Mouse (Mus musculus): Measurements from ENCODE around the gene Spsb4. TPM values are rescaled to one million over a fixed set of nuclear protein-coding genes. Genes with fewer than 3 reads are reported as not detected.

The Spsb4 gene
- polyA plus RNA-seq, 1 experiment from 2014 or later: 55.5 TPM

DNA sequence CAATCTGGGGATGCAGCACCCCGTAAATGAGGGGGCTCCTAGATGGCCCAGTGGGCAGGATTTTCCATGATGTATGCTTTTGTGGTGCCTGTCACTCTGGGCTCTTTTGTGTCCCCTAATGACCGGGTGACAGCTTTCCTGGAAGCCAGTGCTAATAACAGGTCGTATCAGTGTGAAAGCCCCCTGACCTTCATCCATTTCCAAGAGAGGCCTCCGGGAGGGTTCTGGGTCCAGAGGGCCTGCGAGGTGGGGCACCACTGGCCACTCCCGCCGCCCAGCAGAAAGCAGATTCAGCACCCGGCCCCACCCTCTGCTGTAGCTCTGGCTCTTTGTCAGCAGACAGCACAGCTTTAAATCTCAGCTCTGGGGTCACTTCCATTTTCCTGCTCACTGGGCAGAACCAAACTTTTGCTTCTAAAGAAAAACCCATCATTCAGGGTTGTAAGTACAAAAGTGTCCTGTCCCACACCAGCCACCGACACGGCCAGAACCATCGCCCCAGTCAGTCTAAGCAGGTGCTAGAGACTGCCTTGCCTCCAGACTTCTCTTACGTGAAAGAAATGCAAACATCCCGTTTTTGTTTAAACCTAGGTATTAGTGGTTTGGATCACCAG is 39.1 kb downstream of the Spsb4 start:
- Histone ChIP-seq H3K4me1 (peaks cover 90% of the 10 kb centered on the region), H3K9ac (peak overlapping the region; percentile 58), H3K27ac (replicated peaks) (peak overlapping the region; percentile 87), H3K4me3 (no peak overlapping the region), H3K36me3 (no peaks in the 10 kb centered on the region), H3K9me3 (no peaks in the 10 kb centered on the region), H3K27me3 (replicated peaks) (no peaks in the 10 kb centered on the region), H3K4me2 (no peak overlapping the region)
- ATAC-seq (ENCODE audit: extremely low read depth, insufficient number of reproducible peaks, low FRiP score, low TSS enrichment): no peak
- 40% methylated on average over 13 of the region's 13 CpGs for WGBS

DNA sequence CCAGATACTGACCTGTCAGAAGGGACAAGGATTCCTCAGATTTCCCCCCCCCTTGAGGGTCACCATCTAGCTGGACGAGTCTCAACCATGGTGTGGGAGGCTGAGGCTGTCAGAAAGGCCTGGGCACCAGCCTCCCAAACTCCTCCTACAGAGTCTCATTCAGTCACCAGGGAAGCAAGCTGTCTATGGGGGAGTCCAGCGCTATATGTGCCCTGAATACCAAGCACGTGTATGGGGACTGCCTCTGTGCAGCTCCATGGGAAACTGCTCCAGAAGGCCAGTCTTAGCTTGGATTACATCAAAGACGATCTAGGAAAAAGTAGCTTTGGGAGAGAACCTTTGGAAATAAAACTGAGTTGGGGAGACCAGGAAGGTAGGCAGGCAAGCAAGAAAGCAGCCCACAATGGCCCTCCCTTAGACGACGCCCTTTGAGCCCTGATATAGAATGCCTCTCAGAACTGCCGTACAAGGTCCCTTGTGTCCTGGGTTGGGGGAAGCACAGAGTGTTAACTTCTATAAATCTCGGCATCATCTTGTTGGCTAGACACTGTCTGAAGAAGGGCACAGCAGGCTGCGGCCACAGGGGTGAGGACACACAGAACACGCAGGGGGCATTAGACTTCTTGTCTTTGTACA is 40.4 kb downstream of the Spsb4 start:
- Histone ChIP-seq H3K27ac (replicated peaks) (peak overlapping the region; percentile 87), H3K27me3 (replicated peaks) (no peaks in the 10 kb centered on the region), H3K4me3 (no peak overlapping the region), H3K4me2 (0 out of 2 replicates have a peak overlapping the region, but pooled peaks have one; percentile 27), H3K36me3 (no peaks in the 10 kb centered on the region), H3K9me3 (no peaks in the 10 kb centered on the region), H3K9ac (peak overlapping the region; percentile 45), H3K4me1 (peaks cover 77% of the 10 kb centered on the region)
- ATAC-seq (ENCODE audit: extremely low read depth, insufficient number of reproducible peaks, low FRiP score, low TSS enrichment): no peak
- WGBS: 65% methylated on average over 10 of the region's 10 CpGs

DNA sequence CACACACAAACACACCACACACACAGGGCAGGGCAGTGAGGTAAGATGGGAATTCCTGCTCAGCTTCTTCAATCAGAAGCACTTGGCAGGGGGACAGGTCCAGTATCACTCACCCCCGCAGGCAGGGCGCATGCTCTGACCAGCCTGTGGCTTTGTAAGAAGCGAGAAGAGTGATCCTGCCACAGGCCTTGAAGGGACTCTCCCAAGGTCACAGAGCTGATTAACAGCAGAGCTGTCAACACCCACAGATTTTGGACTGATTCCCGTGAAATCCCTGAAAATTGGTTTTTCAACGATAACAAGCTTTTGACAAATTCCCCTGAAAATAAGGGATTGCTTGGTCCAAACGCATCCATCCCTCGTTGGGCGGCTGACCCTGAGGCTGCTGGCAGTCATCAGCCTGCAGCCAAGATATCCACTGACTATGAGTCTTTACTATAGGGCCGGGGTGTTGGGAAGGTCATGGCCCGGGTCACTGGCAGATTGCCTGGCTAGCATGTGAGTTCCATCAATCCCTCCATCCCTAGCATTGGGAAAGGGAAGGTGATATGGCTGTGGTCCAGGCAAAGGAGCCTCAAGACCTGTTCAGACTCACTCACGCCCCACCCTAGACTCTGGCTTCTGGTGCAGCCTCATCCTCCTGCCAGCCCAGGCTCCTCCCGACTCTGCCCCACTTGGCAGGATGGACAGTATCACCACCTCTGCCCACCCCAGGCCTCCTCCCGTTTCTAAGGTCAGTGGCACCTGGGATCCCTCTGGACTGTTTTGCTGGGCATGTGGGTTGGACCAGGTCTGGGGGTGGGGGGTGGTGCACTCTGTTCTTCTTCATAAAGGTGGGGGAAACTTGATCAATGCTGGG is 41.1 kb downstream of the Spsb4 start:
- Histone ChIP-seq H3K9me3 (no peaks in the 10 kb centered on the region), H3K4me3 (no peak overlapping the region), H3K36me3 (no peaks in the 10 kb centered on the region), H3K9ac (peak overlapping the region; percentile 45), H3K27me3 (replicated peaks) (no peaks in the 10 kb centered on the region), H3K4me1 (peaks cover 77% of the 10 kb centered on the region), H3K27ac (replicated peaks) (peak overlapping the region; percentile 87), H3K4me2 (peak overlapping the region; percentile 27)
- 16% methylated on average over 13 of the region's 13 CpGs for WGBS
- ATAC-seq (ENCODE audit: extremely low read depth, insufficient number of reproducible peaks, low FRiP score, low TSS enrichment): peak; percentile 22; the same call in 1 of the 2 replicates

DNA sequence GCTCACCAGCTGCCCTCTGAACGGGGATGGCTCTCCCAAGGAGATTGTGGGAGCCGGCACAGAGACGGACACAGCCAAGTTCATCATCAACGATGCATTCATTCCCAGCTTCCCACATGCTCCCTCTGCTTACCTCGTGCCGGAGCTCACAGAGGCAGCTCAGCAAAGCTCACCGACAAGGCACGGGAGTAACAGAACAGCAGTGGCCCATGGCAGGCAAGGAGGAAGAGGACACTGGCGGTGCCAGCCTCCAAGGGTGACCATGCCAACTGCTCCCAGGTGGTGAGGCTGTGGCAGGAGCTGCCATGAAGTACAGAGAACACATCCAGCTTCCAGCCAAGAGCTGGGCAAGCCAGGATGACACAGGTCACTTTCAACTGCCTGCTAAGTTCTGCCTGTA is 45.6 kb downstream of the Spsb4 start:
- H3K27ac ChIP-seq (replicated peaks): peak overlapping the region; percentile 70; the same call in 1 of the 2 replicates
- ATAC-seq (ENCODE audit: extremely low read depth, insufficient number of reproducible peaks, low FRiP score, low TSS enrichment): no peak

DNA sequence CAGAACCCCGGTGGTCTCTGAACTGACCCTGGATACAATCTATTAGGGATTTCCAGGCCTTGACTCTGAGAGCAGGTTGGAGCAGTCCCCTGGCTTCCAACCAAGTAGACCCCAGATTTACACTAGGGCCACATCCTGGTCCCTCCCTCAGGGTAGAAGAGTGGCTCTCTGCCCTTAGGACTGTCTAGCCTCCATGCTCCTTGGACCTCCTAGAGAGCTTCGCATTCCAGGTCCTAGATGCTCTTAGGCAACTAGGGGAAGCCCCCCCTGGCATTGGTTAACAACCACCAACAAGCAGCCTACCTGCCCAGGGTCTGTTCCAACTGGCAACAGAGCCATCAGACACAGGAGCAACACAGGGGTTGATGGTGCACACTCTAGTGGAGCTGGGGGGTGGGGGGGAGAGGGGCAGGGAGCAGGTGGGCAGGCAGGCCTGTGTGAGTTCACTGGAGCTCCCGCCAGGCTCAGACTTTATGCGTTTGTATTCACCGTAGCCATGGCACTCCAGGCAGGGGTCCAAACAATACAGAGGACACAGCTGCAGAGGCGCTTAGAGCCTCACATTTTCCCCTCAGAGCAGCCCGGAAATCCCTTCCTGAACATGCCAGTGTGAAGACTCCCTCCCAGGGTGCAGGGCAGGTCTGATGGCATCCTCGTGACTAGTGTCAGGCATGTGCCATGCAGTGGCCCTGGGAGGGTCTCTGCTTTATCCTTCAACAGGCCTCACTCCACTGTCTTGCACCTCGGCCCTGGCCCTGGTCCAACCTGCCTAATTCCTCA is 46.8 kb downstream of the Spsb4 start:
- 43% methylated on average over 9 of the region's 9 CpGs for WGBS
- Histone ChIP-seq H3K9ac (peak overlapping the region; percentile 64), H3K4me1 (peaks cover 40% of the 10 kb centered on the region), H3K9me3 (no peaks in the 10 kb centered on the region), H3K36me3 (no peaks in the 10 kb centered on the region), H3K4me3 (no peak overlapping the region), H3K4me2 (no peak overlapping the region), H3K27ac (replicated peaks) (peak overlapping the region; percentile 70), H3K27me3 (replicated peaks) (no peaks in the 10 kb centered on the region)
- peak; percentile 63; the same call in 1 of the 2 replicates for ATAC-seq (ENCODE audit: extremely low read depth, insufficient number of reproducible peaks, low FRiP score, low TSS enrichment)

More for the DNA sequence above, 45.6 kb downstream of the Spsb4 start:
- no peaks in the 10 kb centered on the region for H3K9me3 ChIP-seq
- no peak overlapping the region for H3K4me3 ChIP-seq
- WGBS: 82% methylated on average over 9 of the region's 9 CpGs
- H3K27me3 ChIP-seq (replicated peaks): no peaks in the 10 kb centered on the region
- H3K9ac ChIP-seq: no peak overlapping the region
- no peak overlapping the region for H3K4me2 ChIP-seq
- peaks cover 53% of the 10 kb centered on the region for H3K4me1 ChIP-seq
- H3K36me3 ChIP-seq: no peaks in the 10 kb centered on the region

DNA sequence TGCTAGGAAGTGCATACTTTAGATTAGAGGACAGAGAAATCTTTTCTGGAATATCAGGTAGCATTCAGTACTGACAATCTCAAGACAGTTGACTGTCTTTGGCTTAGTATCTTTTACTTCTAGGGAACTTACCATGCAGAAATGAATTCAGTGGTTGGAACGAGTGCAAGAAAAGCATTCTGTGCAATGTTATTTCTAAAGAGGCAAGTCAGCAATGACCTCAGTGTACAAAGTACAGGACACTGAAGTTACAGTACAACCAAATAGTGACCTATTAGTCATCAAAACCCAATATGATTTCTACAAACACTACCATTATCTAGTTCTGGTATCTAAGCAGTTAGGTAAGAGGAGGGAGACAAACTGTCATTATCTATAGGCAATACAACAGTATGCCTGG is 51.1 kb downstream of the Spsb4 start:
- Histone ChIP-seq H3K9me3 (no peaks in the 10 kb centered on the region), H3K9ac (no peak overlapping the region), H3K4me1 (peaks cover 42% of the 10 kb centered on the region), H3K36me3 (0 out of 2 replicates have a peak, but pooled peaks cover 4% of the 10 kb centered on the region), H3K4me2 (no peak overlapping the region), H3K27ac (replicated peaks) (no peak overlapping the region), H3K4me3 (no peak overlapping the region), H3K27me3 (replicated peaks) (no peaks in the 10 kb centered on the region)
- 63% methylated on average over 1 of the region's 1 CpGs for WGBS
- no peak for ATAC-seq (ENCODE audit: extremely low read depth, insufficient number of reproducible peaks, low FRiP score, low TSS enrichment)

DNA sequence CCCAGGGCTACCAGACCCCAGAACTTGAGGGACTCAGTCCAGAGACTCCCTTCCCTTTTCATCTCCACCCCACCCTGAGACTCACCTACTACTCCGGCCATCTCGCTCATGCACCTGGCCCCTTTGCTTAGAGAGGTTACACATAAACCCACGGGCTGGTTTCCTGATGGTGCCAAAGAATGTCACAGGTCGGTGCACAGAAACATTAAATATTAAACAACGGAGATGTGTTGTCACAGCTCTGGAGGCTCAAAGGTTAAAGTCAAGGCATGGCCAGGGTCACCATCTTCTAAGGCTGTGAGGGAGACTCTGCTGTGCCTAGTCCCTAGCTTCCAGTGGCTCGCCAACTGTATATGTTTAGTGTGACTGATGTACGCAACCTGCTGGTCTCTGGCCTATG is 52.2 kb downstream of the Spsb4 start:
- Histone ChIP-seq H3K4me3 (no peak overlapping the region), H3K4me2 (no peak overlapping the region), H3K9ac (no peak overlapping the region), H3K27me3 (replicated peaks) (no peaks in the 10 kb centered on the region), H3K36me3 (0 out of 2 replicates have a peak, but pooled peaks cover 4% of the 10 kb centered on the region), H3K4me1 (peaks cover 42% of the 10 kb centered on the region), H3K9me3 (no peaks in the 10 kb centered on the region), H3K27ac (replicated peaks) (no peak overlapping the region)
- no peak for ATAC-seq (ENCODE audit: extremely low read depth, insufficient number of reproducible peaks, low FRiP score, low TSS enrichment)
- WGBS: 89% methylated on average over 7 of the region's 7 CpGs

DNA sequence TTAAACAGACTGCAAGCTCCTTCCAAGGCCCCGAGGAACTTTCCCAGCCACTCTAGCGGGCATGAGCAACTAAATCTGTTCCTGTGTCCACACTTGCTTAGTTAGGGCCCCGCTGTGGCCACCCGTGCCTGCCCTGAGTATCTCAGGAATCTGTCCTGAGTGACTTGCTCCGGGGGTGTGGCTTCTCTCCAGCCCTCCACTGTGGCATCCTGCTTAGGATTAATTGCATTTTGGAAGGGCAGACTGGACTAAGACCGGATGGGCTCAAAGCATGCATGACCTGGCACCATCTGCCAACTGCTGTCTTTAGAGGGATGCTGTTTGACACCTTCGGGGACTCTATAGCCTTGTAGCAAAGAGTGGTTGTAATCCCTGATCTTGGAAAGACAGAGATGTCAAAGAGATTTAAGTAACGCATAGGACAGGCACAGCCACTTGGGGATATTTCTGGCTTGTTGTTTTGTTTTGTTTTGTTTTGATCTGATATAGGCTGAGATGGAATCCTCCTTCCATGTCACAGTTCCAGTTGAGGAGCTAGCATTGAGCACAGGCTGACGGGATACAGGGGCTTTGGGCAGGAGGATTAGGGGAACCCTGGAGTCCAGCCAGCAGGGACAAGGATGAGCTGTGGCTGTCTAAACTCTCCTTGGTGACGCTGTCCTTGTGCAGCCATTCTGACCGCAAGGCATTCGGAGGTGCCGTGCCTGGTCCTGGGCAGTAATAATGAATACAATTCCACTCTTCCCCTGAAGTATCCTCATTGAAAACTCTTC is 55.0 kb downstream of the Spsb4 start:
- H3K36me3 ChIP-seq: 0 out of 2 replicates have a peak, but pooled peaks cover 4% of the 10 kb centered on the region
- WGBS: 53% methylated on average over 13 of the region's 13 CpGs
- peak overlapping the region; percentile 51 for H3K9ac ChIP-seq
- no peak overlapping the region for H3K4me3 ChIP-seq
- no peak for ATAC-seq (ENCODE audit: extremely low read depth, insufficient number of reproducible peaks, low FRiP score, low TSS enrichment)
- H3K9me3 ChIP-seq: no peaks in the 10 kb centered on the region
- H3K27me3 ChIP-seq (replicated peaks): no peaks in the 10 kb centered on the region
- H3K4me1 ChIP-seq: peaks cover 54% of the 10 kb centered on the region
- H3K4me2 ChIP-seq: peak overlapping the region; percentile 20; the same call in 1 of the 2 replicates
- peak overlapping the region; percentile 81 for H3K27ac ChIP-seq (replicated peaks)

DNA sequence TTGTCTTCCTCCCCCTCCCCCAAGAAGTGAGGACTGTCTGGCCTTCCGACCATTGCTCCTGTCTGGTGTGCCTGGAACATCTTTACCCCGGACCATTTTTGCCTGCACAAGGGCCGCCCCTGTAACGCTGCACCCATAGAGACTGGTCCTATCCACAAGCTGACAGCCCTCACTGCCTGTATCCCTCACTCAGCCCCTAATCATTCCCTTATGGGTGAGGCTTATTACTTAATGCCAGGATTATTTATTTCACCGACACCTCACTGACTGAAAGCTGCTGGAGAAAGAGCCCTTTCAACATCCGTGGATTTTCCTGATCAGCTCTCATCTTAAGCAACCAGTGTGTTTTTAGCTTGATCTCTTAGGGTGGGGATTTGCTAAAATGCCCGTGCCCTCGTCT is 55.9 kb downstream of the Spsb4 start:
- Histone ChIP-seq H3K4me1 (peaks cover 63% of the 10 kb centered on the region), H3K36me3 (0 out of 2 replicates have a peak, but pooled peaks cover 4% of the 10 kb centered on the region), H3K27ac (replicated peaks) (peak overlapping the region; percentile 81), H3K4me2 (0 out of 2 replicates have a peak overlapping the region, but pooled peaks have one; percentile 4), H3K9me3 (no peaks in the 10 kb centered on the region), H3K4me3 (no peak overlapping the region), H3K9ac (peak overlapping the region; percentile 51), H3K27me3 (replicated peaks) (no peaks in the 10 kb centered on the region)
- 48% methylated on average over 8 of the region's 8 CpGs for WGBS
- ATAC-seq (ENCODE audit: extremely low read depth, insufficient number of reproducible peaks, low FRiP score, low TSS enrichment): no peak

Data from heart, embryonic 13.5 days (tissue).